Mouse (Mus musculus) C3H10T1/2 (cell line): Measurements from ENCODE around the gene Abca3. TPM values are rescaled to one million over a fixed set of nuclear protein-coding genes. Genes with fewer than 3 reads are reported as not detected.

Experiments used
- polyA plus RNA-seq, 2 experiments: library from polyadenylated mRNA; unstranded; fragments of >200 nt; fragmentation: generic; extraction: Trizol; gene quantifications; one replicate each; pipeline ENCODE4 v1.2.1; 2012; ENCODE audit warnings: missing spikeins in 2 of 2

The Abca3 gene
- 10 to 100 TPM in 1 of 2 experiments, 1 to 10 TPM in 1; 2.9 to 15.9 TPM for polyA plus RNA-seq

GRCm38 (mm10) chr17:24351760-24352357 is at the start of gene Abca3:
Gene Abca3, plus strand, starts transcription at chr17:24351950.

GRCm38 (mm10) chr17:24350926-24351759 is 607 bp upstream of the Abca3 start, which contains the start of gene Abca17:
Gene Abca17, minus strand, starts transcription at chr17:24351068.

GRCm38 (mm10) chr17:24414230-24414976 is 62.7 kb downstream of the Abca3 start, which contains the start of gene Rnps1:
Gene Rnps1, plus strand, starts transcription at chr17:24414565.

GRCm38 (mm10) chr17:24426471-24427169 is 74.9 kb downstream of the Abca3 start, which contains the start of gene Eci1:
Gene Eci1, plus strand, starts transcription at chr17:24426641.

GRCm38 (mm10) chr17:24442632-24443155 is 90.9 kb downstream of the Abca3 start, which contains the start of gene Dnase1l2:
Gene Dnase1l2, minus strand, starts transcription at chr17:24443105.

Other genes starting within 250 kb of the Abca3 start
- 1 to 10 TPM in 1 of 2 experiments, under 1 TPM in 1; 0.56 to 6.5 TPM for gene Pdpk1, start 201.0 kb upstream of the Abca3 start, polyA plus RNA-seq
- 10 to 100 TPM; 37.7 to 66.7 TPM for gene Amdhd2, start 188.2 kb upstream of the Abca3 start, polyA plus RNA-seq
- 100 to 1,000 TPM; 513 to 615 TPM for gene Atp6v0c, start 182.2 kb upstream of the Abca3 start, polyA plus RNA-seq
- gene Tbc1d24, start 146.4 kb upstream of the Abca3 start, polyA plus RNA-seq, result 1 to 10 TPM in 1 of 2 experiments, under 1 TPM in 1; 0.42 to 4.6 TPM
- 1 to 10 TPM in 1 of 2 experiments, under 1 TPM in 1; 0.22 to 1.1 TPM for gene Ntn3, start 142.4 kb upstream of the Abca3 start, polyA plus RNA-seq
- 1 to 10 TPM; 6.6 to 7.0 TPM for gene Tedc2, start 131.1 kb upstream of the Abca3 start, polyA plus RNA-seq
- 10 to 100 TPM; 28.1 to 29.1 TPM for gene Ccnf, start 100.5 kb upstream of the Abca3 start, polyA plus RNA-seq
- under 1 TPM in 1 of 2 experiments, not detected in 1; 0.01 TPM for gene Abca17, start 882 bp upstream of the Abca3 start, polyA plus RNA-seq
- gene Rnps1, start 62.6 kb downstream of the Abca3 start, polyA plus RNA-seq, result 10 to 100 TPM; 74.1 to 82.9 TPM
- gene Eci1, start 74.7 kb downstream of the Abca3 start, polyA plus RNA-seq, result 100 to 1,000 TPM in 1 of 2 experiments, 10 to 100 TPM in 1; 64.8 to 150 TPM
- 1 to 10 TPM in 1 of 2 experiments, under 1 TPM in 1; 0.20 to 3.1 TPM for gene Dnase1l2, start 91.2 kb downstream of the Abca3 start, polyA plus RNA-seq
- 10 to 100 TPM in 1 of 2 experiments, 1 to 10 TPM in 1; 9.2 to 27.4 TPM for gene E4f1, start 118.4 kb downstream of the Abca3 start, polyA plus RNA-seq
- 10 to 100 TPM; 31.3 to 84.9 TPM for gene Pgp, start 118.4 kb downstream of the Abca3 start, polyA plus RNA-seq
- gene Bricd5, start 121.9 kb downstream of the Abca3 start, polyA plus RNA-seq, result under 1 TPM; 0.07 to 0.13 TPM
- 10 to 100 TPM; 11.5 to 32.9 TPM for gene Mlst8, start 127.1 kb downstream of the Abca3 start, polyA plus RNA-seq
- gene Caskin1, start 136.7 kb downstream of the Abca3 start, polyA plus RNA-seq, result under 1 TPM; 0.26 to 0.51 TPM
- 100 to 1,000 TPM in 1 of 2 experiments, 10 to 100 TPM in 1; 68.5 to 103 TPM for gene Traf7, start 176.0 kb downstream of the Abca3 start, polyA plus RNA-seq
- under 1 TPM; 0.11 to 0.22 TPM for gene Rab26, start 182.3 kb downstream of the Abca3 start, polyA plus RNA-seq
- 10 to 100 TPM in 1 of 2 experiments, 1 to 10 TPM in 1; 6.9 to 98.9 TPM for gene Pkd1, start 197.9 kb downstream of the Abca3 start, polyA plus RNA-seq